Mouse (Mus musculus) cerebellum, postnatal 10 days (tissue): ENCODE measurements around the gene Slc44a4.

Experiments
- DNase-seq, 2 experiments: peaks; one replicate each; pipeline ENCODE4 v3.0.0; 2021; ENCODE audit warnings: mixed read lengths in 2 of 2

Gene Slc44a4

DNA sequence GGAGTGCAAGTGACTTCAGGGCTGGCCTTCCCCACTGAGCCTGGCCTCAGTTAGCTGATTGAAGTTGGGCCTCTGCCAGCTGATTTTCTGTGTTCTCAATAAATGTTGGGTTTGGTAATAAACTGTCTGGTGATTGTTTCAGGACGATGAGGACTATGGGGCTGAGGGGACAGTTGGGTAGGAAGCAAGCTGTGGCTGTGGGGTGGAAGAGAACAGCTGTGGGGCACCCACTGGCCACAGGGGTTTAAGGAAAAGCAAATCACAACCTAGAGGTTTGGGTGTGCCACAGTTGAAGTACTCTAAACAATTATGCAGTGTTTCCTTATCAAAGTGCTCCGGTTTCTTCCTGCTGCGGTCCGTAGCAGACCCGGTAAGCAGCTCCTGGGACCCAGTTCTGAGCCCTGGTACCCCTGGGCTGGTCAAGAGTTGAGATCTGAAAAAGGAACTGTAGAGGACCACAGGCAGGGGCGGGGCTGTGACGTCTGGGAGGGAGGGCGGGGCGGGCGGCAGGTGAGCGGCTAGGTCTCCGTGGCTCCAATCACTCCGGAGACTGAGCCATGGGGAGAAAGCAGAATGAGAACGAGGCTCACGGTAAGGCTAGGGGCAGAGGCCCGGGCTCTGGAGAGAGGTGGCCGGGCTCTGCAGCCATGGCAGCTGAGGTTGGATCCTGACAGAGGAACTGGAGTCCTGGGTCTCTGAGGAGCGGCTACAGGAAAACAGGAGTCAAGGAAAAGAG is at the start of gene Slc44a4:
Slc44a4 (plus strand) TSS at position 537 of the 736 bp plus-strand sequence.
- DNase-seq, result no peak

DNA sequence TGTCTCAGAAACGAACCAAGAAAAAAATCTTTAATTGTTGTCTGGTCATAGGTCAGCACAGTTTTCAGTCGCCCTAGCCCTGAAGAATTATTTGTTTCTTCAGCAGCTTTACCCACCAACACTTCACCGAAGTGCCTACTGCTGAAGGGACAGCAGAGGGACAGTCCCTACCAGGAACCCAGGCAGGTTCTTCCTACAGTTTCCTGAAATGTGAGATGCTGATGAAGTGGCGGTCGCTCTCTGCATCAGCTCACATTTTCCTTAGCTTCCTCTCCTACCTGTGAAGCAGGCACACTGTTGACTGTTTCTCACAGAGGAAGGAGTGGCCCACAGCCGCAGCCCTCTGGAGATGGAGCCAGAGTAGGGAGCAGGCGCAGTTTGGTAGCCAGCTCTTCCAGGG is 48.3 kb upstream of the Slc44a4 start:
- DNase-seq, result no peak

DNA sequence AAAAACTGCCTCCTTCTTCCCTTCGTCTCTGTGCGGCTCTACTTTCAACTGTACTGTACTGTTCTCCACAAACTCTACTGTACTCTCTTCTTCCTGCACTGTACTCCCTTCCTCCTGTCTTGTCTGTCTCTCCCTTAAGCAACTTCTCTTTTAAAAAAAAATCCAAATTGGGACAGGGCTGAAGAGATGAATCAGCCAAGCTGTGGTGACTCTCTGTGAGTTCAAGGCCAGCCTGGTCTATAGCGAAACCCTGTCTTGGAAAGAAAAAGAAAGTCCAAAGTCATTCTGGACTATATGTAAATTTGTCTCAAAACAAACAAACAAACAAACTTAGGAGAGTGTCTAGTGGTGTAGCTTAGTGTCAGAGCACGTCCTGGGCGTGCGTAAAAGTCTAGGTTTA is 39.9 kb upstream of the Slc44a4 start:
- no peak for DNase-seq

DNA sequence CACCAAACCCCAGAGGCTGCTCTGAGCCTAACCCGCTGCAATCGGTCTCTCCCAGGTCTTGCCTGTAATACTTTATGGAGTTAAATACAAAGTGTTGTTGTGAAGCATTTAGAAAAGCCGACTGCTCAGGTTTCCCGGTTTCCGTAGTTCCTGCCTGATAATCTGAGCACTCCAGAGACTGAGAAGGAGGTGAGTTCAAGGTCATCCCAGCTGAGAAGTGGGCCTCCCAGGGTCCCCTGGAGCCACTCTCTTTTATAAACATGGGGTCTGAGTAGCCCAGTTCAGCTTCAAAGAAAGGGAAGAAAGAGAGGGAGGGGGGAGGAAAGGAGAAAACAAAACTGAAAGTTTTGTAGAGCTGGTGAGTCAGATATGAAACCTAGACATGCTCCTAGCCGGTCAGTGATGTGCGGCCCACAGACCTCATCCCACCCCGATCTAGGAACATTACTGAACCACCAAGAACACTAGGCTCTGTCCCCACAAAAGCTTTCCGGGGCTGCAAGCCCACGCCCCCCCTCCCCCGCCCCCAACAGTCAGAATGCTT is 34.9 kb upstream of the Slc44a4 start, which contains the start of gene Zbtb12:
Zbtb12 (plus strand) TSS at position 148 of the 544 bp plus-strand sequence.
- no peak for DNase-seq

DNA sequence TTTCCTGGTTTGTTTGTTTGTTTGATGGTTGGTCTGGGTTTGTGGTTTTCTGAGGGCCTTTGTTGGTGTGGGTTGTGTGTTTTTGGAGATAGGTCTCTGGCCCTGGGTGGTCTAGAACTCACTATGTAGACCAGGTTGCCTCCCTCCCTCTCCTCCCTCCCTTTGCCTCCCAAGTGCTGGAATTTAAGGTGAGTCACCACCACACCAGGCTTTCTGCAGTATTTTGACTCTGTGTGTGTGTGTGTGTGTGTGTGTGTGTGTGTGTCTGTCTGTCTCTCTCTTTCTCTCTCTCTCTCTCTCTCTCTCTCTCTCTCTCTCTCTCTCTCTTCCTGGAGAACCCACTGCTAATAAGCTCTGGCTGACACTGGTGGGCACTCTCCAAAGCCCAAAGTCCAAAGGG is 33.1 kb upstream of the Slc44a4 start:
- no peak for DNase-seq

DNA sequence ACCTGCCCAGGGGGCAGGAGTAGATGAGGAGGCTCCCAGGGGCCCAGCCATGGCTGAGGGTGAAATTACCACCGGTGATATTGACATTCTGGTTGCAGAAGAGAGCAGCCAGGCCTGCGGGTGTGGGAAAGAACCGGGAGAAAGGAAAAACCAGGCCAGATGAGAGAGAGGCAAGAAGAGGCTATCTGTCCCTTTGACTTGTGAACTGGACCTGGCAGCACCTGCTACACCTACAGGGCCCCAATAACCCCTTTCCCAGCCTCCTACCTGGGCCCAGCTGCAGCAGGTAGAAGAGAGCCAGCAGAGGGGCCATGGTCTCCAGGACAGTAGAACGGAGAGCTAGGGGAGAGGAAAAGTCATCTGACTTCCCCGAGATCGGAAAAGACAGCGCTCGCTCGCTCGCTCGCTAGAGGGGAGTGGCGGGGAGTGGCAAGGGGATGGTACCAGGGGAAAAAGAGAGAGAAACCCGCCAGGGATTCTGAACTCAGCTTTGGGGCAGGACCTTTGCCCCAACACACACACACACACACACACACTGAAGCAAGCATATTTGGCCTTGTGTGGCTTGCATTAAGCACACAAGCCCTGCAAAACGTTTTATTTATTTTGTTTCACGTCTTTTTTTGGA is 32.5 kb upstream of the Slc44a4 start, which contains the start of gene Gm20547:
Gm20547 (minus strand) TSS at position 360 of the 628 bp plus-strand sequence.
- no peak for DNase-seq

DNA sequence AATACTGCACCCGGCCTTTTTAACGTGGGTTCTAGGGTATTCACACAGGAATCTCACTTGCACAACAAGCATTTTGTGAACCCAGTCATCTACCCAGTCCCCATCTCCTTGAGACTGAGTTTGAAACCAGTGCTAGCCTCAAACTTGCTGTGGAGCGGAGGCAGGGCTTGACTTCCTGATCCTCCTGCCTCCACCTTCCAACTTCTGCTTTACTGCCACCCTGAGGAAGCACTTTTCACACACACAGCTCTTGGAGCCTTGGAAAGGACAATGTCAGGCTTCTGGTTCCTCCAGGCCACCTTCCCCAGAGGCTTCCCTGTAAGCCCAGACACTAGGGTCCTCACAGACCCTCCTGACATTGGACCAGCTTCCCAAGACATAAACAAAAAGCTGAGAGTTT is 30.9 kb upstream of the Slc44a4 start:
- no peak for DNase-seq

DNA sequence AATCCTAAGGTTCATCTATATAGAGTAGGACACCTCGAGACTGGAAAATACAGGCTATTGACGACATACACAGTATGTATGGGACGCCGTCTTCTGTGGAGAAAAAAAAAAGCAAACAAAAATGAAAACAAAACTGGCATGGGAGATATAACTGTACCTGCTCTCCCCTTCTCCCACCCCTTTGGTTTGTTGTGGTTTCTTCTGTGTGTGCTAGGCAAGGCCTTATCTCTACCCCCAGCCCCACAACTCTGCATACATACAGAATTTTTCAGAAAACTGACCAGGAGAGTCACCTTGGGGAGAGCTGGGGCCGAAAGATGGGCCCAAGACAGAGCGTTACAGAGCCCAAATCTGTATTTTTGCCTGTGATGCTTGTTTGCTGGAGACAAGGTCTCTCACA is 29.6 kb upstream of the Slc44a4 start:
- DNase-seq, result no peak

DNA sequence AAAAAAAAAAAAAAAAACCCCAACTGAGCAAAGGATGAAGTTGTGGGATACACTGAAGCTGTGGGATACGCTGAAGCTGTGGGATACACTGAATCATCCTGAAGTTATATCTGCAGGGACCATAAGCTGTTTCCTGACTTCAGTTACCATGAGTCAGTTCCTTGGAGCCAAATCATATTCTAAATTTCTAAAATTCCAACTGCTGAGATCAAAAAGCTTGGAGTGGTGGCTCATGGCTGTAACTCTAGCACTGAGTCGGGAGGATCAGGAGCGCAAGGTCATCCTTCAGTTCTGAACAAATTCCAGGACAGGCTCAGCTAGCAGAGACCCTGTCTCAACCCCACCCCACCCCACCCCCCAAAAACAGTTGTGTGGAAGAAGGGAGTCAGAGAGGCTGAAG is 28.7 kb upstream of the Slc44a4 start:
- DNase-seq, result no peak

DNA sequence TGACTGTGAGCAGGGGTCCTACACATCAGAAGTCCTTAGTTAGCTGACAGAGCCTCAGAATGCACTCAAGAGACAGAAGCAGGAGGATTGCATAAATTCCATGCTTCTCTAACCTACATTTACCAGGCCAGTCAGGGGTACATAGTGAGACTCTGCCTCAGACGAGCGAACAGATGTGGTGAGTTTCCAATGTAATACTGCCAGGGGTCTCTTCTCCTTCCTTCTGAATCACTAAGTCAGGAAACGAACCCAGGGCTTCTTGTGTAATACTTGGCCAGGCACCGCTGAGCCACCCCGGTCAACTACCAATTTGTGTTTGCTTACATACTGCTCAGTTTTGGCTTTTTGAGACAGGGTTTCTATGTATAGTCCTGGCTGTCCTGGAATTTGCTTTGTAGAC is 26.3 kb upstream of the Slc44a4 start:
- no peak for DNase-seq

DNA sequence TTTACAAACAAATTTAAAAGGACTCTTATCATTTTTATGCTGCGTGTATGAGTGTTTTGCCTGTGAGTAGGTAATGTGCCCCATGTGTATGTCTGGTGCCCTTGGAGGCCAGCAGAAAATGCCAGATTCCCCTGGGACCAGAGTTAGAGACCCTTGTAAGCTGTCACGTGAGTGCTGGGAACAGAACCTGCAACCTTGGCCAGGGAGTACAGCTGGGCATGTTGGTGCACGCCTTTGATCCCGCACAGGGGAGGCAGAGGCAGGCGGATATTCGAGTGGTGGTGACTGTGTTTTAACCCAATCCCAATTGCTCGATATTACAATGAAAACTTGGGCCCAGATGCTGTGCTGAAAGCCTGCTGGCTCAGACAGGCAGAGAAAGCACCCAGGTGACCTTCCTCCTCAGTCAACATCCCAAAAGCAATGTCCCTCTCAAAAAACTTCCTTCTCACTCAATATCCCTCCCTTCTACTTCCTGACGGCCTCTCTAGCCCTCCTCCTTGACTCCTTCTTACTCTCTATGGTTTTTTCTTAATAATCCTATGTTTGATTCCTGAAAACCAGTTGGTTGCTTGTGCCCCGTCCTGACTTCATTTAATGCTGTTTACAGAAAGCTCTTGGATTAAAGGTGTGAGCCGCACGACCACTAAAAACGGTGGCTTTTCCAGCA is 24.1 kb upstream of the Slc44a4 start:
- DNase-seq, result no peak

DNA sequence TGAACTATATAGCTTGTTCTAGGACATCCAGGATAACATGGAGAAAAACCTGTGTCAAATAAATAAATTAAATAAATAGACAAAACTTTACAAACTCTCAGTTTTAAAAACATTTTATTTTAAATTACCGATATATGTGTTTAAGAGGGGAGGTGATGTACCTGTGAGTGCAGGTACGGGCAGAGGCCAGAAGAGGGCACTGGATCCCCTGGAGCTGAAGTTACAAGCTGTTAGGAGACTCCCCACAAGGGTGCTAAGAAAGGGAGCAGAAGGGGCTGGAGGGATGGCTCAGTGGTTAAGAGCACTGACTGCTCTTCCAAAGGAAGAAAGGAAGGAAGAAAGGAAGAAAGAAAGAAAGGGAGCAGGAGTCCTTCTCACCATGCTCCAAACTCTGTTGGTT is 22.9 kb upstream of the Slc44a4 start:
- no peak for DNase-seq

DNA sequence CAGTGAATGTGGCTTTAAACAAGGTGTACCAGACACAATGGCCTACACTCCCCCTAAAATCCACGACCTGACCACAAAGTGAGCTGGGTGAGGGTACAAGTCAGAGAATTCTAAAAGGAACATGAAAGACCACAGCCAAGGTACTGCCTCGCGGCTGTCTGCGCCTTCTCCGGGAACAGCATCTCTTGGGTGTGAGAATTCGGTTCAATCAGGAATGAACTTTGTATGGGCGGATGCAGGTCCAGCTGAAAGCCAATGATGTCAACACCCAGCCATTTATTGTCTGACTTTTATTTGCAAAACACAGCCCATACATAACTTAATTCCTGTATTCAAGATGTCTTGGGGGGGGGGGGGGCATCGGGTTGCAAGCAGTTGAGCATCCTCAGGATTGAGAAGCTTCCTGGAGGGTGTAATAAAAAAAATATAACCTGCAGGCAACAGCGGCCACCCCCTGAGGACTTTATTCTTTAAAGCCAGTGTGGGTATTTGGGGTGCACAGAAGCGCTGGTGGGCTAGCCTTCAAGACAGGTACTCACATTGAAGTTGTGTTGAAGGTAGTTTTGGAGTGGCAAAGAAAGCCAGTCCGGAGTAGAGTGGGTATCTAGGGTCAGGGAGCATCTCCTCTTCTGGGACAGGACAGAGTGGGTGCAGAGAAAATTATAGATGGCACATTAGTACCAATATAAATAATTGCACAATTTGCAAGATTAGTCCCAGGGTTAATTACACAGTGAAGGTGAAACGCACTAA is 21.0 kb upstream of the Slc44a4 start:
- no peak for DNase-seq

DNA sequence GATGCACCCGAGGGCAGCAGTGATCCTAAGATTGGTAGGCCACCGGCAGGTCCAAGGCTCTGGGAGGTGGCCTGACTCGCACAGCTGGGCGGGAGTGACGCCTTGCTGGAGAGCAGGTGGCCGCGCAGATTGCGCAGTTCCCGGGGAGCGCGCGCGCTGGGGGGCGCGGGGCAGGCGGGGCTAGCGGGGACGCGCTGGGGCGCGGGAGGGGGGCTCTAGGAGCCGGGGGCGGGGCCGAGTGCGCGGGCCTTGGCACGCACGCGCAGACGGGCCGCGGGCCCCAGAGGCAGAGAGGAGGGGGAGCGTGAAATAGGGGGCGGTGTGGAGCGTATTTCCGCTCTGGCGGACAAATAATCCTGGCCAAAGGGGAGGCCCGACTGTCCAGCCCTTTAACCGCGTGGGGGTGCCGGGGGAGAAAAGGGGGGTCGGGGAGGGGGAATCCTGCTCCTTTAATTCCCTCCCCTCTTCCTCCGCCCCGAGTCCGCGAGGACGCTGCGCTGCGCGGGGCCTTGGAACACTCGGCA is 20.1 kb upstream of the Slc44a4 start:
- peak; percentile 97 to 98 for DNase-seq

DNA sequence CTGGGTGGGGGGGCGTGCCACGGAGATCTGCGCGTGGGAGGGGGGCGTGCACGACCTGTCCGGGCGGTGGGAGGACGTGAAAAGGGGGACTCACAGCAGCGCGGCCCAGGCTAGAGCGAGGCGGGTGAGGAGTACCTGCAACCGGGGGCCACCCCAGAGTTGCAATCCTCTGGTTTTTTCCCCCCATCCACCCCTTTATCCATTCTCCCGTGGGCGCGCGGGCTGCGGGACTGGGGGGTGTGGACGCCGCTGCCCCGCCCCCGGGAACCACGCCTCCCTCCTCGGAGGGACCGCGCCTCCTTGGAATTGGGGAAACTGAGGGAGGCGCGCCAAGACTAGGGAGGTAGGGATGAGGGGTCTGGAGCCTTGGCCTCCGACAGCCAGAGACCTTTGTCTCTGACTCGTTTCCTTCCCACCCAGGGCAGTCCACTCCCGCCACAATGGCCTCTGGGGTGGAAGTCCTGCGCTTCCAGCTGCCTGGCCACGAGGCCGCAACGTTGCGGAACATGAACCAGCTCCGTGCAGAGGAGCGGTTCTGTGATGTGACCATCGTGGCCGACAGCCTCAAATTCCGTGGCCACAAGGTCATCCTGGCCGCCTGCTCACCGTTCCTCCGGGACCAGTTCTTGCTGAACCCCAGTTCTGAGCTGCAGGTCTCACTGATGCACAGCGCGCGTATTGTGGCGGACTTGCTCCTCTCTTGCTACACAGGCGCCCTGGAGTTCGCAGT is 19.3 kb upstream of the Slc44a4 start:
- DNase-seq, result peak; percentile 69 to 80

DNA sequence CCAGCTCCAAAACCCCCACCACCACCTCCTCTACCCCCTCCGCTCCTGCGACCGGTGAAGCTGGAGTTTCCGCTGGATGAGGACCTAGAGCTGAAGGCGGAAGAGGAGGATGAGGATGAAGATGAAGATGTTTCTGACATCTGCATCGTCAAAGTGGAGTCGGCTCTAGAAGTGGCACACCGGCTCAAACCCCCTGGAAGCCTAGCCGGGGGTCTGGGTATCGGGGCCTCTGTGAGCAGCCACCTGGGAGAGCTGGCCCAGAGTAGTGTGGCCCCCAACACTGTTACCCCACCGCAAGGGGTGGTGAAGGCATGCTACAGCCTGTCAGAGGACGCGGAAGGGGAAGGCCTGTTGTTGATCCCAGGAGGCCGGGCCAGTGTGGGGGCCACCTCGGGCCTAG is 18.5 kb upstream of the Slc44a4 start:
- no peak for DNase-seq

DNA sequence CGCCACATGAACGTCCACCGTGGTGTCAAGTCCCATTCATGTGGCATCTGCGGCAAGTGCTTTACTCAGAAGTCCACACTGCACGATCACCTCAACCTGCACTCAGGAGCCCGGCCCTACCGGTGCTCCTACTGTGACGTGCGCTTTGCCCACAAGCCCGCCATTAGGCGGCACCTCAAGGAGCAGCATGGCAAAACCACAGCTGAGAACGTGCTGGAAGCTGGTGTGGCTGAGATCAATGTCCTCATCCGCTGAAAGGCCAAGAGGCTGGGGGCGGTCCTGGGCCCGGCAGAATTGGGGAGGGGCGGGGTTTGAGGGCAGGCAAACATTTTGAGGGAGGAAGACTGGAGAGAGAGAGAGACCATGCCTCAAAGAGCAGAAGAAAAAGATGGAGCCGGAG is 17.9 kb upstream of the Slc44a4 start:
- no peak for DNase-seq

DNA sequence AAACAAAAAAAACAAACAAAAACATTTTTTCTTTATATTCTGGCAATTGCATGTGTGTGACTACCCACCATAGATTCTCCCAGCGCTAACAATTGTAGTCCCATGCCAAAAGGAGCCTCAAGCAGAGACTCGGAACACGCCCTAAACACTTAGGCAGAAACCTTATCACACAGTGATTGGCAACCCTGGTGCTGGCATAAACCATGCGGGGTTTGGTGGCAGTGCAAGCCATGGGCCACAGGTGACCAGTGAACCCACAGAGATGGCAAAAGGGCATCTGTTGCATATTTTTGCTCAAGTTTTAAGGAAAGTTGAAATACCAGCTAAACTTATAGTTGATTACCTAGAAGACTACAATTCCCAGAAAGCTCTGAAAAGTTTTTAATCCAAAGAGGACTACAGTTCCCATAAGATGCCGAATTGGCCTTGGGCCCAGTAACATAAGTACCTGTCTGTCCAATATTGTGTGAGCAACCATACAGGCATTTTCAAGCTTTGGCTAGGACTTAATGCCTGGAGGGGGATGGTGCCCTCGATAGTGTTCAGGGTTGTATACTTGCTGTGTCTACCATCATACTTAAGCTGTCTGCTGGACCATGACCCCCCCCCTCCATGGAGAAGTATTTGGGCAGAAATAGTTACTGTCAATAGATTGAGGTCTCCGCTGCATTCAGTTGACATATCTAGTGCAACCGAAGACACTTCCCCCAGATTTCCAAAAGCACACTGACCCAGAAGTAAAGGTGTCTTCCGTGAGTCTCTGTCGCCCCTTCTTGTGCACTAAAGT is 16.7 kb upstream of the Slc44a4 start:
- peak; percentile 56 to 57 for DNase-seq

DNA sequence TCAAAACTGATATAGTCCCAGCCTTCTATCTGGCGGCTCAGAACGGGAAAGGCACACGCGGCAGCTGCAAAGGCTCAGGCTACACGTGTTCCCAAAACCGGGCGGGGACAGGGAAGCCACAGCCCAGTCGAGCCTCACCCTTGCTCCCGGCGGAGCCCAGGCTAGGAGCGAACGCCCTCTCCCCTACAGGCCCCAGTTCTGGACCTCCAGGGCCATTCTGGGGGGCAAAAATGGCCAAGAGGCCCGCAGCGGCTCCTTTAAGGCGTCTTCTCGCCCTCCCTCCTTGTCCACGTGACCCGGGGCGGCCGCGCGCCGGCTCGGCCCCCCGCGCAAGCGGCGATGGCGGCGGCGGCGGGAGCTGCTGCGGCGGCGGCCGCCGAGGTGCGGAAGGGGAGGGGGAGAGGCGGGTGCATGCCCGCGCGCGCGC is 16.1 kb upstream of the Slc44a4 start, which contains the start of the genes C2 and Ehmt2:
C2 (minus strand) TSS at position 106 of the 427 bp plus-strand sequence.
Ehmt2 (plus strand) TSS at position 310 of the 427 bp plus-strand sequence.
- DNase-seq, result peak; percentile 90 to 91

DNA sequence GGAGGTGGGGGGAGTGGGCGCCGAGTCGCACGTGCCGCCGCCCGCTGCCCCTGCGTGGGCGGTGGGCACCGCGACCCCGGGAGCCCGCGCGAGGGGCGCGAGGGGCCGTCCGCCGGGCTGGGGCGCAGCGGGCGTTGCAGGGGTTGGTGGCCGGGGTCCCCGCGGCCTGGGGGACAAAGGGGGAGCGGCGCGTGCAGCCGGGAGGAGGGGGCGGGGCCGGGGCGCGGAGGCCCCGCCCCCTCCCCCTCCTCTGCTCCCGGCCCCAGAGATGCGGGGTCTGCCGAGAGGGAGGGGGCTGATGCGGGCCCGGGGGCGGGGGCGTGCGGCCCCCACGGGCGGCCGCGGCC is 15.6 kb upstream of the Slc44a4 start:
- DNase-seq, result peak; percentile 65 to 70
